Comparison of ENCODE assay signal across 16 mouse cellular contexts in the genomic region with DNA sequence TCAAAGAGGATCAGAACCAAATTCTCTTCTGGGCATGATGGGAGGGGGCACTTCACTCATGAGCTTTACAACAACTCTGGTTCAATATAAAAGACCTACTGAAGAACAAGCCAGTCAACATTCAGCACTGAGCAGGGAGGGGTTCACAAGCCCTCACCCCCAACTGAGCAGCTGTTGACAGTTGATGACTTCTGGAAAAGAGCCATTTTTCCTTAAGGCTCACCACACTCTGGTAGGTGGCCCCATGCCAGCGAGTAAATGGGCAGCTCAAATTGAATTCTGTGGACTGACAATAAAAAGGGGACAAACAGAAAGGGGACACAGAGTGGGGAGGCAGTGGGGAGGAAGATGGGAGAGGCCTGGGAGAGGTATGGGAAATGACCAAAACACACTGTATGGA.
DNase-seq lines count a peak whose midpoint lies in the region; ATAC-seq lines count a peak whose summit lies in the region.
"Had no signal": no experiment of that assay in that cellular context is flagged by ENCODE, and none has a peak within 500 bp of the region (broad histone marks: within the 10 kb centered on the region; RNA-seq: fewer than 3 reads in every experiment).

No protein-coding gene starts in this region.

- H3K9me3 ChIP-seq in embryonic facial prominence, embryonic 14.5 days (ENCODE audit: control insufficient read depth, low read length) = no peaks in the 10 kb centered on the region
- H3K9me3 ChIP-seq in embryonic facial prominence, embryonic 10.5 days = no peaks in the 10 kb centered on the region
- H3K9me3 ChIP-seq: G1E; heart, embryonic 12.5 days; liver, embryonic 13.5 days had no signal

- no peak overlapping the region for H3K4me3 ChIP-seq in embryonic facial prominence, embryonic 14.5 days (ENCODE audit: low read depth, low read length)
- H3K4me3 ChIP-seq in embryonic facial prominence, embryonic 10.5 days = no peak overlapping the region
- H3K4me3 ChIP-seq: heart, embryonic 12.5 days; liver, embryonic 13.5 days had no signal

- peak; percentile 62 for DNase-seq in embryonic facial prominence, embryonic 14.5 days (ENCODE audit: low spot score)
- no peak for DNase-seq in embryonic facial prominence, embryonic 10.5 days (ENCODE audit: low spot score)
- DNase-seq in left cerebral cortex, postnatal 4 days = peak; percentile 66
- DNase-seq in left cerebral cortex, adult 9 months (ENCODE audit: low spot score in 2 of 2) = no peak
- peak; percentile 56 for DNase-seq in NIH3T3 (ENCODE audit: low read depth)
- peak; percentile 55 for DNase-seq in kidney, postnatal 14 days
- no peak for DNase-seq in urinary bladder, postnatal 36 days (ENCODE audit: low spot score in 2 of 2)
- DNase-seq in ovary, postnatal 36 days (ENCODE audit: low spot score) = no peak
- DNase-seq: cerebellum, adult 11 months; gastrocnemius, postnatal 36 days; liver, embryonic 13.5 days; lung, postnatal 36 days had no signal

- no peaks in the 10 kb centered on the region for H3K27me3 ChIP-seq in embryonic facial prominence, embryonic 14.5 days (replicated peaks; ENCODE audit: control insufficient read depth, insufficient read depth, low read length)
- H3K27me3 ChIP-seq in embryonic facial prominence, embryonic 10.5 days (replicated peaks; ENCODE audit: low read depth, poor library complexity, severe bottlenecking) = no peaks in the 10 kb centered on the region
- H3K27me3 ChIP-seq: heart, embryonic 12.5 days; liver, embryonic 13.5 days had no signal

- WGBS in embryonic facial prominence, embryonic 14.5 days = 35% methylated on average over 1 of the region's 1 CpGs
- WGBS in embryonic facial prominence, embryonic 10.5 days = 50% methylated on average over 1 of the region's 1 CpGs

- no peak overlapping the region for H3K27ac ChIP-seq in embryonic facial prominence, embryonic 14.5 days (replicated peaks; ENCODE audit: low read depth, low read length)
- H3K27ac ChIP-seq in embryonic facial prominence, embryonic 10.5 days (replicated peaks) = no peak overlapping the region
- H3K27ac ChIP-seq: kidney, postnatal 0 days; liver, embryonic 13.5 days had no signal

- intact Hi-C loops in left cerebral cortex, postnatal 4 days (cut with DNase I) = no loop called here

- no peak overlapping the region for H3K9ac ChIP-seq in embryonic facial prominence, embryonic 14.5 days (ENCODE audit: low read depth, low read length)
- H3K9ac ChIP-seq: heart, embryonic 12.5 days; liver, embryonic 13.5 days had no signal

- no peak for ATAC-seq in embryonic facial prominence, embryonic 14.5 days (ENCODE audit: low read depth)
- ATAC-seq: activated CD4-positive, CD25-positive, alpha-beta regulatory T cell, adult 4 months had no signal

- no peak overlapping the region for H3K4me2 ChIP-seq in embryonic facial prominence, embryonic 14.5 days (ENCODE audit: low read depth, low read length)
- H3K4me2 ChIP-seq: heart, embryonic 12.5 days; liver, embryonic 13.5 days had no signal

- H3K4me1 ChIP-seq in embryonic facial prominence, embryonic 14.5 days (ENCODE audit: control insufficient read depth, insufficient read depth, low read length) = peaks cover 29% of the 10 kb centered on the region
- peaks cover 16% of the 10 kb centered on the region for H3K4me1 ChIP-seq in embryonic facial prominence, embryonic 10.5 days

- no peaks in the 10 kb centered on the region for H3K36me3 ChIP-seq in embryonic facial prominence, embryonic 14.5 days (ENCODE audit: control insufficient read depth, insufficient read depth, low read length)
- no peaks in the 10 kb centered on the region for H3K36me3 ChIP-seq in embryonic facial prominence, embryonic 10.5 days (replicated peaks)
- H3K36me3 ChIP-seq: heart, embryonic 12.5 days had no signal

Comparison
In these comparisons a context has a peak if more than half of its experiments do, and no peak if none do; other contexts are left out.
1. DNase-seq: peak in embryonic facial prominence, embryonic 14.5 days (single experiment), left cerebral cortex, postnatal 4 days (single experiment), NIH3T3 (single experiment) and kidney, postnatal 14 days (single experiment); none in embryonic facial prominence, embryonic 10.5 days (single experiment), left cerebral cortex, adult 9 months (0 of 2), urinary bladder, postnatal 36 days (0 of 2) and ovary, postnatal 36 days (single experiment).